Mouse (Mus musculus): ENCODE measurements around the gene Mapk7. TPM values are rescaled to one million over a fixed set of nuclear protein-coding genes. Genes with fewer than 3 reads are reported as not detected.

Gene Mapk7
- total RNA-seq, 2 experiments from 2014 or later: 3.7 to 8.3 TPM

- peak; percentile 62 for ATAC-seq (replicated peaks; ENCODE audit: low FRiP score, poor library complexity, severe bottlenecking)
These were observed 579 bp downstream of the Mapk7 start for GRCm38 (mm10) chr11:61493525-61494128.

- ATAC-seq (replicated peaks; ENCODE audit: low FRiP score, poor library complexity, severe bottlenecking): no peak
These were observed 1.3 kb downstream of the Mapk7 start for GRCm38 (mm10) chr11:61492749-61493401.

GRCm38 (mm10) chr11:61490944-61491520 lies 3.2 kb downstream of the Mapk7 start:
- no peak for ATAC-seq (replicated peaks; ENCODE audit: low FRiP score, poor library complexity, severe bottlenecking)

- no peak for ATAC-seq (replicated peaks; ENCODE audit: low FRiP score, poor library complexity, severe bottlenecking)
These were observed 4.3 kb downstream of the Mapk7 start for GRCm38 (mm10) chr11:61489874-61490273.

- ATAC-seq (replicated peaks; ENCODE audit: low FRiP score, poor library complexity, severe bottlenecking): no peak
These were observed 5.1 kb downstream of the Mapk7 start for GRCm38 (mm10) chr11:61489085-61489484.

GRCm38 (mm10) chr11:61487936-61488335 lies 6.3 kb downstream of the Mapk7 start:
- no peak for ATAC-seq (replicated peaks; ENCODE audit: low FRiP score, poor library complexity, severe bottlenecking)

GRCm38 (mm10) chr11:61487401-61487800 lies 6.8 kb downstream of the Mapk7 start:
- no peak for ATAC-seq (replicated peaks; ENCODE audit: low FRiP score, poor library complexity, severe bottlenecking)

- no peak for ATAC-seq (replicated peaks; ENCODE audit: low FRiP score, poor library complexity, severe bottlenecking)
These were observed 7.6 kb downstream of the Mapk7 start for GRCm38 (mm10) chr11:61486458-61487219.

- ATAC-seq (replicated peaks; ENCODE audit: low FRiP score, poor library complexity, severe bottlenecking): no peak
These were observed 8.4 kb downstream of the Mapk7 start for GRCm38 (mm10) chr11:61485541-61486457.

- ATAC-seq (replicated peaks; ENCODE audit: low FRiP score, poor library complexity, severe bottlenecking): no peak
These were observed 9.3 kb downstream of the Mapk7 start, which contains the start of gene Mfap4 for GRCm38 (mm10) chr11:61484613-61485540. Gene Mfap4, plus strand, starts transcription at chr11:61485431.

GRCm38 (mm10) chr11:61484256-61484612 lies 10.0 kb downstream of the Mapk7 start:
- no peak for ATAC-seq (replicated peaks; ENCODE audit: low FRiP score, poor library complexity, severe bottlenecking)

- no peak for ATAC-seq (replicated peaks; ENCODE audit: low FRiP score, poor library complexity, severe bottlenecking)
These were observed 10.9 kb downstream of the Mapk7 start for GRCm38 (mm10) chr11:61483226-61483845.

GRCm38 (mm10) chr11:61481239-61482090 lies 12.7 kb downstream of the Mapk7 start:
- no peak for ATAC-seq (replicated peaks; ENCODE audit: low FRiP score, poor library complexity, severe bottlenecking)

- ATAC-seq (replicated peaks; ENCODE audit: low FRiP score, poor library complexity, severe bottlenecking): no peak
These were observed 15.4 kb downstream of the Mapk7 start for GRCm38 (mm10) chr11:61478788-61479187.

- no peak for ATAC-seq (replicated peaks; ENCODE audit: low FRiP score, poor library complexity, severe bottlenecking)
These were observed 16.4 kb downstream of the Mapk7 start for GRCm38 (mm10) chr11:61477566-61478508.

GRCm38 (mm10) chr11:61476786-61477382 lies 17.3 kb downstream of the Mapk7 start:
- ATAC-seq (replicated peaks; ENCODE audit: low FRiP score, poor library complexity, severe bottlenecking): no peak

All from erythroblast, adult 5-6 weeks (primary cell).